Mouse (Mus musculus): ENCODE measurements around the gene Gm38431. TPM values are rescaled to one million over a fixed set of nuclear protein-coding genes. Genes with fewer than 3 reads are reported as not detected.

Gene Gm38431
- 1.0 and 1.2 TPM in 2 replicates for polyA plus RNA-seq (2012; rRNA removed)

GRCm38 (mm10) chr9:21091707-21092320 is at the start of gene Gm38431, which contains the start of gene Raver1:
Gene Gm38431, minus strand, starts transcription at chr9:21091997.
Gene Raver1, minus strand, starts transcription at chr9:21092008.

GRCm38 (mm10) chr9:21131059-21131956 is 39.5 kb upstream of the Gm38431 start, which contains the start of gene Tyk2:
Gene Tyk2, minus strand, starts transcription at chr9:21131243.

DNA sequence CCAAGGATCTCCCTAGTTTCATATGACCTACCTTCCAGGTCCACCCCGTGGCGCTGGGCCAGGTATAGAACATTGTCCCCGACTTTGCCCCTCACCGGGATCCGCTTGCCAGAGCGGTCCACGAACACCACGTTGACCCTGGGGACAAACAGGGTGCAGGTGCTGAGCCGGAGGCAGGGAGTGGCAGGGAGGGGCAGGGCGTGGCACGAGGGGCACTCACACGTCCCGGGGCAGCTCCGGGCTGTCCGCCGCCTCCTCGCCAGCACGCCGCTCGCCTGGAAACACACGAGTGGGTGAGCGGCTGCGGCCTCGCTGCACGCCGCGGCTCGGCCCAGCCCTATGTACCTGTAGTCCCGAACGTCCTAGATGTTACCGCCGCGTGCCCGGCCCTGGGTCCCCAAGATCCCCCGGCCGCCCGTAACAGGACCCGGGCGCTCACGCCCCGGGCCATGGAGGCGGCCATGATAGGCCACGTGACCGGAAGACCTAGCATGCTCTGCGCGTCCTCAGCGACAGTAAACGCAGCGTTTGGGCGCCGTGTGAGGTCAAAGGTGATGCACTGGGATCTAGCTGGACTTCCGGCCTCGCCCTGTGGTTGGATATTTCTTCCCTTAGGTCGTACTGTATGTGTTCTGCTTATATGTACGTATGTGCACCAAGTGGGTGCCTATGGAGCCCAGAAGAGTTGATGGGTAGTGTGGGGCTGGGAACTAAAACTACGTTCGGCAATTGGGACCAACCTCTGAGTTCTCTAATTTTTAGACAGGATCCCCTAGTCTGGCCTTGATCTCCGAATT is 18.6 kb downstream of the Gm38431 start, which contains the start of the genes Gm49373 and Fdx1l:
Gene Gm49373 (minus strand): TSS at position 53 of the 797 bp plus-strand sequence.
Gene Fdx1l (minus strand): TSS at position 571 of the 797 bp plus-strand sequence.

DNA sequence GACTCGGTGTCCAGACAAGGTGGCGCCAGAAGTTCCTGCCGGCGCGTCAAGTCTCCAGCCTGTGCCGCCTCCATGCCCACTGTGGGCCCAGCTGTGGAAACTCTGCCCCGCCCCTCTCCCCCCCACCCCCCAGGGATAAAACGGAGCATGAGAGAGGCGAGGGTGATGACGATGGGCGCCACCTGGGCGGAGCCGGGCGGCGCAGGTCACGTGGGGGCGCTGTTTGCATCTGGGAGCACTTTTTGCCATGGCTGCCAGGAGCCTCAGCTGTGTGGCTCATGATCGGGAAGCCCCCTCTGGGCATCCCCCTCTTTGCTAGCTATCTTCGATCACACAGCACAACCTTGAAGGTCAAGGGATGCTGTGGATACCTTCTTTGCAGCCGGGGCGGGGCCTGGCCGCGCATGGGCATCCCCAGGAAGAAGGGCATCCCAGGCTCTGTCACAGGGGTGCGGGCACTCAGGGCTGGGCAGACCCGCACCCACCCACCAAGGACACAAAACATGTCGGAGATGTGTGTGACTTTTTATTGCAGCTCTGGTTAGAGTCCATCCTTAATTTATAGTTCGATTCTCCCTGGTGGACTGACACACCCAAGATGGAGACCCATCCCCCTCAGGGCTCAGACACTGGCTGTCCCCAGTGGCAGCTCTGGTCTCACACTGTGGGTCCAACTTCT is 24.7 kb downstream of the Gm38431 start, which contains the start of gene Zglp1:
Gene Zglp1 (minus strand): TSS at position 88 of the 679 bp plus-strand sequence.

GRCm38 (mm10) chr9:21031896-21032351 is 59.9 kb downstream of the Gm38431 start, which contains the start of gene Icam5:
Gene Icam5, plus strand, starts transcription at chr9:21032073.

GRCm38 (mm10) chr9:21029291-21030054 is 62.3 kb downstream of the Gm38431 start, which contains the start of gene Icam4:
Gene Icam4, plus strand, starts transcription at chr9:21029373.

Other genes starting within 250 kb of the Gm38431 start
- gene A230050P20Rik, start 223.4 kb downstream of the Gm38431 start, polyA plus RNA-seq (2012; rRNA removed) = 39.6 and 46.0 TPM in 2 replicates
- 12.0 and 12.6 TPM in 2 replicates for gene Angptl6, start 212.3 kb downstream of the Gm38431 start, polyA plus RNA-seq (2012; rRNA removed)
- 46.3 and 57.8 TPM in 2 replicates for gene Ppan, start 203.8 kb downstream of the Gm38431 start, polyA plus RNA-seq (2012; rRNA removed)
- gene Eif3g, start 193.4 kb downstream of the Gm38431 start, polyA plus RNA-seq (2012; rRNA removed) = 76.5 and 83.2 TPM in 2 replicates
- gene Dnmt1, start 132.1 kb downstream of the Gm38431 start, polyA plus RNA-seq (2012; rRNA removed) = 25.1 and 28.7 TPM in 2 replicates
- gene S1pr2, start 115.2 kb downstream of the Gm38431 start, polyA plus RNA-seq (2012; rRNA removed) = 1.5 and 1.7 TPM in 2 replicates
- gene Mrpl4, start 89.3 kb downstream of the Gm38431 start, polyA plus RNA-seq (2012; rRNA removed) = 26.8 and 27.0 TPM in 2 replicates
- 10.1 and 10.5 TPM in 2 replicates for gene Icam1, start 76.0 kb downstream of the Gm38431 start, polyA plus RNA-seq (2012; rRNA removed)
- 20.4 and 20.9 TPM in 2 replicates for gene Icam4, start 62.6 kb downstream of the Gm38431 start, polyA plus RNA-seq (2012; rRNA removed)
- 0.29 and 0.32 TPM in 2 replicates for gene Icam5, start 59.9 kb downstream of the Gm38431 start, polyA plus RNA-seq (2012; rRNA removed)
- 0.14 TPM in 1 of 2 replicates, not detected in the other for gene Zglp1, start 24.9 kb downstream of the Gm38431 start, polyA plus RNA-seq (2012; rRNA removed)
- gene Gm49373, start 18.9 kb downstream of the Gm38431 start, polyA plus RNA-seq (2012; rRNA removed) = 0.42 TPM in 2 replicates
- gene Fdx1l, start 18.4 kb downstream of the Gm38431 start, polyA plus RNA-seq (2012; rRNA removed) = 25.0 and 27.6 TPM in 2 replicates
- gene Raver1, start within 50 bp of the Gm38431 start, polyA plus RNA-seq (2012; rRNA removed) = 14.5 and 16.7 TPM in 2 replicates
- gene Tyk2, start 39.2 kb upstream of the Gm38431 start, polyA plus RNA-seq (2012; rRNA removed) = 7.8 and 8.0 TPM in 2 replicates
- gene Cdc37, start 58.0 kb upstream of the Gm38431 start, polyA plus RNA-seq (2012; rRNA removed) = 88.6 and 96.9 TPM in 2 replicates
- gene Pde4a, start 73.7 kb upstream of the Gm38431 start, polyA plus RNA-seq (2012; rRNA removed) = 1.5 and 1.6 TPM in 2 replicates
- gene Keap1, start 147.4 kb upstream of the Gm38431 start, polyA plus RNA-seq (2012; rRNA removed) = 17.2 and 17.3 TPM in 2 replicates
- 0.10 TPM in 2 replicates for gene S1pr5, start 156.4 kb upstream of the Gm38431 start, polyA plus RNA-seq (2012; rRNA removed)
- 28.1 and 29.4 TPM in 2 replicates for gene Atg4d, start 173.3 kb upstream of the Gm38431 start, polyA plus RNA-seq (2012; rRNA removed)
- 16.4 and 19.3 TPM in 2 replicates for gene Kri1, start 196.0 kb upstream of the Gm38431 start, polyA plus RNA-seq (2012; rRNA removed)
- 50.5 and 57.7 TPM in 2 replicates for gene Cdkn2d, start 199.4 kb upstream of the Gm38431 start, polyA plus RNA-seq (2012; rRNA removed)
- gene Ap1m2, start 220.3 kb upstream of the Gm38431 start, polyA plus RNA-seq (2012; rRNA removed) = 0.45 and 0.55 TPM in 2 replicates
- gene Slc44a2, start 228.7 kb upstream of the Gm38431 start, polyA plus RNA-seq (2012; rRNA removed) = 13.5 and 14.8 TPM in 2 replicates

Data from liver, embryonic 18 days (tissue).